Mouse (Mus musculus): ENCODE data around the gene Gm49333. TPM values are rescaled to one million over a fixed set of nuclear protein-coding genes. Genes with fewer than 3 reads are reported as not detected.

The Gm49333 gene
- polyA plus RNA-seq, 1 experiment from 2014 or later: not detected

MicroRNAs within 50 kb of the gene (microRNA counts, 519-probe panel; counts per million panel counts)
- 4,045 counts per million, percentile 62 among the panel's probes with 10 or more counts for microRNA mmu-miR-1224

Small RNA genes lying within 50 kb of the gene (microRNA-seq; reads per million reads assigned to microRNA genes)
- gene Mir1224 (ENCODE audit: borderline number of aligned reads): 2.8 reads per million

Other genes with a start within 250 kb of the Gm49333 start
- 44.9 and 47.6 TPM in 2 replicates for gene Abcc5, start 185.2 kb upstream of the Gm49333 start, polyA plus RNA-seq (2014; fragmentation: Nextera tagmentation; extraction: Ambion mirVana)
- 144 and 156 TPM in 2 replicates for gene Eif2b5, start 112.8 kb upstream of the Gm49333 start, polyA plus RNA-seq (2014; fragmentation: Nextera tagmentation; extraction: Ambion mirVana)
- gene Dvl3, start 94.6 kb upstream of the Gm49333 start, polyA plus RNA-seq (2014; fragmentation: Nextera tagmentation; extraction: Ambion mirVana): 37.1 and 38.5 TPM in 2 replicates
- 726 and 756 TPM in 2 replicates for gene Ap2m1, start 76.1 kb upstream of the Gm49333 start, polyA plus RNA-seq (2014; fragmentation: Nextera tagmentation; extraction: Ambion mirVana)
- gene Abcf3, start 63.0 kb upstream of the Gm49333 start, polyA plus RNA-seq (2014; fragmentation: Nextera tagmentation; extraction: Ambion mirVana): 56.3 and 58.1 TPM in 2 replicates
- 1.4 TPM in 2 replicates for gene Vwa5b2, start 22.1 kb upstream of the Gm49333 start, polyA plus RNA-seq (2014; fragmentation: Nextera tagmentation; extraction: Ambion mirVana)
- gene Eef1akmt4, start within 50 bp of the Gm49333 start, polyA plus RNA-seq (2014; fragmentation: Nextera tagmentation; extraction: Ambion mirVana): 32.5 and 35.8 TPM in 2 replicates
- 47.3 and 49.4 TPM in 2 replicates for gene Alg3, start 125 bp downstream of the Gm49333 start, polyA plus RNA-seq (2014; fragmentation: Nextera tagmentation; extraction: Ambion mirVana)
- gene Camk2n2, start 9.7 kb downstream of the Gm49333 start, polyA plus RNA-seq (2014; fragmentation: Nextera tagmentation; extraction: Ambion mirVana): 1.8 and 2.2 TPM in 2 replicates
- 2.4 and 2.5 TPM in 2 replicates for gene Ece2, start 18.2 kb downstream of the Gm49333 start, polyA plus RNA-seq (2014; fragmentation: Nextera tagmentation; extraction: Ambion mirVana)
- 500 and 501 TPM in 2 replicates for gene Psmd2, start 40.0 kb downstream of the Gm49333 start, polyA plus RNA-seq (2014; fragmentation: Nextera tagmentation; extraction: Ambion mirVana)
- gene Eif4g1, start 56.7 kb downstream of the Gm49333 start, polyA plus RNA-seq (2014; fragmentation: Nextera tagmentation; extraction: Ambion mirVana): 156 TPM in 2 replicates
- 3.9 and 4.4 TPM in 2 replicates for gene Fam131a, start 81.6 kb downstream of the Gm49333 start, polyA plus RNA-seq (2014; fragmentation: Nextera tagmentation; extraction: Ambion mirVana)
- 120 and 124 TPM in 2 replicates for gene Polr2h, start 106.1 kb downstream of the Gm49333 start, polyA plus RNA-seq (2014; fragmentation: Nextera tagmentation; extraction: Ambion mirVana)
- 13.0 and 14.8 TPM in 2 replicates for gene Clcn2, start 106.1 kb downstream of the Gm49333 start, polyA plus RNA-seq (2014; fragmentation: Nextera tagmentation; extraction: Ambion mirVana)
- gene Chrd, start 121.5 kb downstream of the Gm49333 start, polyA plus RNA-seq (2014; fragmentation: Nextera tagmentation; extraction: Ambion mirVana): 1.5 and 1.7 TPM in 2 replicates
- 0.48 TPM in 1 of 2 replicates, not detected in the other for gene Thpo, start 122.9 kb downstream of the Gm49333 start, polyA plus RNA-seq (2014; fragmentation: Nextera tagmentation; extraction: Ambion mirVana)